Mouse (Mus musculus): ENCODE results near the gene Kl.

Gene Kl

GRCm38 (mm10) chr5:150952328-150952668 is at the start of gene Kl:
Gene Kl, plus strand, starts transcription at chr5:150952607.
- DNase-seq (ENCODE audit: low read depth) = no peak

GRCm38 (mm10) chr5:150906053-150907040 is 46.1 kb upstream of the Kl start:
- DNase-seq (ENCODE audit: low read depth) = no peak

GRCm38 (mm10) chr5:150912156-150912555 is 40.3 kb upstream of the Kl start:
- no peak for DNase-seq (ENCODE audit: low read depth)

- DNase-seq (ENCODE audit: low read depth) = no peak
Measured at GRCm38 (mm10) chr5:150912656-150913055, 39.8 kb upstream of the Kl start.

GRCm38 (mm10) chr5:150915080-150916055 is 37.0 kb upstream of the Kl start:
- DNase-seq (ENCODE audit: low read depth) = no peak

GRCm38 (mm10) chr5:150917131-150917858 is 35.1 kb upstream of the Kl start:
- no peak for DNase-seq (ENCODE audit: low read depth)

- no peak for DNase-seq (ENCODE audit: low read depth)
Measured at GRCm38 (mm10) chr5:150918599-150918998, 33.8 kb upstream of the Kl start.

- no peak for DNase-seq (ENCODE audit: low read depth)
Measured at GRCm38 (mm10) chr5:150919269-150919668, 33.1 kb upstream of the Kl start.

GRCm38 (mm10) chr5:150919961-150920360 is 32.4 kb upstream of the Kl start:
- DNase-seq (ENCODE audit: low read depth) = no peak

- no peak for DNase-seq (ENCODE audit: low read depth)
Measured at GRCm38 (mm10) chr5:150929406-150929805, 23.0 kb upstream of the Kl start.

- DNase-seq (ENCODE audit: low read depth) = no peak
Measured at GRCm38 (mm10) chr5:150932596-150932995, 19.8 kb upstream of the Kl start.

GRCm38 (mm10) chr5:150936213-150936612 is 16.2 kb upstream of the Kl start:
- no peak for DNase-seq (ENCODE audit: low read depth)

- no peak for DNase-seq (ENCODE audit: low read depth)
Measured at GRCm38 (mm10) chr5:150936807-150937206, 15.6 kb upstream of the Kl start.

- no peak for DNase-seq (ENCODE audit: low read depth)
Measured at GRCm38 (mm10) chr5:150937501-150937900, 14.9 kb upstream of the Kl start.

- DNase-seq (ENCODE audit: low read depth) = no peak
Measured at GRCm38 (mm10) chr5:150945576-150945975, 6.8 kb upstream of the Kl start.

- DNase-seq (ENCODE audit: low read depth) = no peak
Measured at GRCm38 (mm10) chr5:150949131-150949530, 3.3 kb upstream of the Kl start.

- no peak for DNase-seq (ENCODE audit: low read depth)
Measured at GRCm38 (mm10) chr5:150951325-150951724, 1.1 kb upstream of the Kl start.

- DNase-seq (ENCODE audit: low read depth) = no peak
Measured at GRCm38 (mm10) chr5:150952669-150953521, 488 bp downstream of the Kl start.

- DNase-seq (ENCODE audit: low read depth) = no peak
Measured at GRCm38 (mm10) chr5:150954791-150955190, 2.4 kb downstream of the Kl start.

- no peak for DNase-seq (ENCODE audit: low read depth)
Measured at GRCm38 (mm10) chr5:150959861-150960260, 7.5 kb downstream of the Kl start.

GRCm38 (mm10) chr5:150961615-150962014 is 9.2 kb downstream of the Kl start:
- DNase-seq (ENCODE audit: low read depth) = no peak

Measured in naive thymus-derived CD4-positive, alpha-beta T cell, adult 2 months (primary cell).